Mouse (Mus musculus) G1E (cell line): Measurements from ENCODE around the gene Ago3. TPM values are rescaled to one million over a fixed set of nuclear protein-coding genes. Genes with fewer than 3 reads are reported as not detected.

Source experiments
- ATAC-seq: 2 replicates; pipeline ENCODE4 v1.8.0; 2016; ENCODE audit warnings: mild to moderate bottlenecking; ENCODE audit not compliant: insufficient number of reproducible peaks, poor library complexity, low FRiP score, severe bottlenecking; ENCODE audit errors: extremely low read depth
- DNase-seq: peaks from one replicate; pipeline ENCODE4 v3.0.0; 2012; ENCODE audit warnings: low spot score
- H3K27me3 ChIP-seq: 2 replicates; pipeline ENCODE4 v1.6.1; 2012; ENCODE audit warnings: mild to moderate bottlenecking, low read length, inconsistent platforms; ENCODE audit not compliant: insufficient read depth
- H3K36me3 ChIP-seq: replicated peaks from 2 replicates; pipeline ENCODE3; 2012; ENCODE audit warnings: mild to moderate bottlenecking, inconsistent platforms
- H3K4me1 ChIP-seq: 2 replicates; pipeline ENCODE4 v1.6.1; 2012; ENCODE audit warnings: low read depth, low read length, inconsistent platforms, mixed read lengths; ENCODE audit not compliant: insufficient read depth
- H3K4me3 ChIP-seq: 2 replicates; pipeline ENCODE4 v1.5.1; 2012; ENCODE audit warnings: low read depth, mild to moderate bottlenecking, inconsistent platforms, low read length, moderate library complexity, mixed read lengths
- H3K9me3 ChIP-seq: replicated peaks from 2 replicates; pipeline ENCODE4 v1.6.1; 2012; ENCODE audit warnings: inconsistent platforms
- CTCF ChIP-seq: IDR thresholded peaks from 2 replicates; pipeline ENCODE4 v1.5.1; 2012; ENCODE audit warnings: low read depth, low read length, inconsistent platforms, mixed read lengths
- GATA1 ChIP-seq: IDR thresholded peaks from 2 replicates; pipeline ENCODE4 v1.6.1; 2012; ENCODE audit warnings: borderline replicate concordance, low read length, inconsistent platforms, mixed read lengths
- GATA2 ChIP-seq: IDR thresholded peaks from 2 replicates; pipeline ENCODE4 v1.6.1; 2012; ENCODE audit warnings: low read depth, low read length, inconsistent platforms, borderline replicate concordance
- POLR2AphosphoS5 ChIP-seq: IDR thresholded peaks from 2 replicates; pipeline ENCODE4 v1.6.1; 2012; ENCODE audit warnings: low read depth, low read length, inconsistent platforms; ENCODE audit not compliant: insufficient replicate concordance
- TAL1 ChIP-seq: conservative IDR thresholded peaks from 2 replicates; pipeline ENCODE4 v1.6.1; 2012; ENCODE audit warnings: low read depth, low read length, inconsistent platforms, mixed read lengths
- polyA plus RNA-seq: library from polyadenylated mRNA; stranded (reverse); fragments of >175 nt; gene quantifications from 2 replicates; pipeline ENCODE4 v1.2.3, GENCODE M21; 2012
- total RNA-seq, 2 experiments: library from RNA; stranded (forward) in 1 of 2; stranded (reverse) in 1 of 2; fragments of 200-1000 nt in 1 of 2; fragments of >200 nt in 1 of 2; fragmentation: Nextera tagmentation in 1 of 2; gene quantifications; 2 replicates each; pipeline ENCODE4 v1.2.3; 2014 to 2017

Ago3 gene
- total and polyA plus RNA-seq, 3 experiments: 6.3 to 18.0 (median 6.6) TPM

GRCm38 (mm10) chr4:126300916-126301583 is 128.3 kb downstream of the Ago3 start:
- ATAC-seq: no peak
- no peak for TF ChIP-seq TAL1
- no peak for TF ChIP-seq GATA2
- TF ChIP-seq POLR2AphosphoS5: no peak
- TF ChIP-seq GATA1: no peak
- no peak for TF ChIP-seq CTCF
- Histone ChIP-seq H3K9me3 (peaks cover 3% of the 10 kb centered on the region), H3K27me3 (peaks cover 67% of the 10 kb centered on the region), H3K36me3 (no peaks in the 10 kb centered on the region), H3K4me1 (peaks cover 12% of the 10 kb centered on the region; the same call in 1 of the 2 replicates), H3K4me3 (no peak overlapping the region)
- DNase-seq: no peak

- peaks cover 12% of the 10 kb centered on the region; the same call in 1 of the 2 replicates for H3K4me1 ChIP-seq
- H3K27me3 ChIP-seq: peaks cover 52% of the 10 kb centered on the region
- H3K36me3 ChIP-seq: no peaks in the 10 kb centered on the region
- peak overlapping the region; percentile 11; the same call in 1 of the 2 replicates for H3K4me3 ChIP-seq
- DNase-seq (no peak), ATAC-seq (no peak)
- H3K9me3 ChIP-seq: no peaks in the 10 kb centered on the region
- TF ChIP-seq TAL1 (no peak), CTCF (no peak), GATA1 (no peak), POLR2AphosphoS5 (no peak), GATA2 (no peak)
These were observed 132.7 kb downstream of the Ago3 start for GRCm38 (mm10) chr4:126296617-126297101.

GRCm38 (mm10) chr4:126295937-126296336 is 133.4 kb downstream of the Ago3 start:
- TF ChIP-seq TAL1 (no peak), GATA2 (no peak), POLR2AphosphoS5 (no peak)
- H3K27me3 ChIP-seq: peaks cover 44% of the 10 kb centered on the region
- no peaks in the 10 kb centered on the region for H3K9me3 ChIP-seq
- no peaks in the 10 kb centered on the region for H3K36me3 ChIP-seq
- peaks cover 10% of the 10 kb centered on the region; the same call in 1 of the 2 replicates for H3K4me1 ChIP-seq
- ATAC-seq: no peak
- H3K4me3 ChIP-seq: no peak overlapping the region
- no peak for DNase-seq

- TF ChIP-seq TAL1 (no peak), CTCF (no peak), POLR2AphosphoS5 (no peak), GATA2 (no peak), GATA1 (no peak)
- no peak for ATAC-seq
- no peak for DNase-seq
- Histone ChIP-seq H3K36me3 (no peaks in the 10 kb centered on the region), H3K4me3 (no peak overlapping the region), H3K4me1 (peaks cover 9% of the 10 kb centered on the region; the same call in 1 of the 2 replicates), H3K27me3 (peaks cover 37% of the 10 kb centered on the region), H3K9me3 (no peaks in the 10 kb centered on the region)
These were observed 134.2 kb downstream of the Ago3 start for GRCm38 (mm10) chr4:126295152-126295551.

GRCm38 (mm10) chr4:126291196-126291595 is 138.2 kb downstream of the Ago3 start:
- H3K4me1 ChIP-seq: no peaks in the 10 kb centered on the region
- no peaks in the 10 kb centered on the region for H3K9me3 ChIP-seq
- H3K27me3 ChIP-seq: peaks cover 27% of the 10 kb centered on the region
- no peaks in the 10 kb centered on the region for H3K36me3 ChIP-seq
- ATAC-seq (no peak), DNase-seq (no peak)
- no peak for TF ChIP-seq TAL1
- TF ChIP-seq POLR2AphosphoS5: no peak
- TF ChIP-seq GATA2: no peak
- no peak for TF ChIP-seq GATA1
- TF ChIP-seq CTCF: no peak
- no peak overlapping the region for H3K4me3 ChIP-seq

GRCm38 (mm10) chr4:126290314-126290713 is 139.0 kb downstream of the Ago3 start:
- TF ChIP-seq CTCF (no peak), TAL1 (no peak), GATA1 (no peak)
- ATAC-seq: no peak
- H3K27me3 ChIP-seq: peaks cover 25% of the 10 kb centered on the region

More at GRCm38 (mm10) chr4:126290314-126290713, 139.0 kb downstream of the Ago3 start:
- no peak for DNase-seq
- Histone ChIP-seq H3K4me3 (no peak overlapping the region), H3K4me1 (no peaks in the 10 kb centered on the region), H3K9me3 (no peaks in the 10 kb centered on the region), H3K36me3 (no peaks in the 10 kb centered on the region)
